In genomic region chr10:18315071-18315470, GRCm38 (mm10) we compare ENCODE assay signal across 15 mouse cellular contexts. TPM values are rescaled to one million over a fixed set of nuclear protein-coding genes. Genes with fewer than 3 reads are reported as not detected.
DNase-seq lines count a peak whose midpoint lies in the region.
"Had no signal": no experiment of that assay in that cellular context is flagged by ENCODE, and none has a peak within 500 bp of the region (broad histone marks: within the 10 kb centered on the region; RNA-seq: fewer than 3 reads in every experiment).

No protein-coding gene starts in this region.

- DNase-seq in cerebellum, postnatal 10 days = peak; percentile 36 to 68
- no peak for DNase-seq in cerebellum, adult 9-10 months
- peak; percentile 22 for DNase-seq in layer of hippocampus, adult 9-11 months
- DNase-seq in layer of hippocampus, adult 18-20 months (ENCODE audit: low spot score in 2 of 2) = no peak
- DNase-seq in right cerebral cortex, postnatal 10 days (ENCODE audit: low spot score in 2 of 2) = peak; percentile 64 to 70
- DNase-seq in right cerebral cortex, postnatal 36 days (ENCODE audit: low spot score in 2 of 2) = no peak
- no peak for DNase-seq in retina, postnatal 1 day
- DNase-seq: adrenal gland, postnatal 14 days; forebrain, postnatal 0 days; heart, postnatal 14 days; kidney, adult 9 months; kidney, postnatal 10 days; liver, postnatal 0 days; lung, postnatal 36 days; thymus, postnatal 14 days had no signal

RNA-seq across cellular contexts. Expression of gene Nhsl1, which starts 3.7 kb away (rescaled TPM):
- total RNA-seq in layer of hippocampus, adult 18-20 months (2021) = 10 to 100 TPM; 43.8 to 45.4 TPM

Comparison
In these comparisons a context has a peak if more than half of its experiments do, and no peak if none do; other contexts are left out.
1. DNase-seq: peak in cerebellum, postnatal 10 days (2 of 2), layer of hippocampus, adult 9-11 months (single experiment) and right cerebral cortex, postnatal 10 days (2 of 2); none in cerebellum, adult 9-10 months (single experiment), layer of hippocampus, adult 18-20 months (0 of 2), right cerebral cortex, postnatal 36 days (0 of 2) and retina, postnatal 1 day (single experiment).